Mouse (Mus musculus): Measurements from ENCODE around the gene Acvr2a.

- TF ChIP-seq EP300 (IDR thresholded peaks at IDR 0.05; ENCODE audit: insufficient read depth, low read depth, low read length) (no peak), CTCF (IDR thresholded peaks at IDR 0.05) (no peak), POLR2A (IDR thresholded peaks at IDR 0.05; ENCODE audit: insufficient read depth, low read depth, low read length) (no peak)
These were observed 54.4 kb downstream of the Acvr2a start for GRCm38 (mm10) chr2:48868199-48868913.

All from heart, adult 2 months (tissue).